Comparison of ENCODE assay signal across 29 mouse cellular contexts in the genomic region with DNA sequence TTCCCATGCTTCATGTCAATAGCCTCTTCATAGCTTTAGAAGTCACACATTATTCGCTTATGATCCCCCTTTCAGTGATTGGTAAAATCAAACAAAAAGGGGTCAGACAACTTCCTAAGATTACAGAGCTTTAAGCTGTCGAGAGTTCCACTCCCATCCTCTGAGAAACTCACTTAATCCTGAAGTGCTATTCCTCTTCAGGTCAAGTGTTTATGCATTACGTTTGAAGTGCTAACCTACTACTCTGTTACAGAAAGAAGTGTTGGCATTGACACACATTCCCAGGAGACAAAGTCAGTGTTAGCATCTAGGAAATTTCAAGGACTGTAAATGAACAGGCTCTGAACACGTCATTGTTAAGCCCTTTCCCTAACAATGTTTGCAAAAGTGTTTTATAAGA.
A peak's percentile ranks its signal among the peaks of the same experiment; 100 is the strongest.
DNase-seq lines count a peak whose midpoint lies in the region; ATAC-seq and TF ChIP-seq lines count a peak whose summit lies in the region.
"Had no signal": no experiment of that assay in that cellular context is flagged by ENCODE, and none has a peak within 500 bp of the region (broad histone marks: within the 10 kb centered on the region; RNA-seq: fewer than 3 reads in every experiment).

No protein-coding gene starts in this region.

- peak; percentile 66 for DNase-seq in lung, embryonic 14.5 days
- DNase-seq in lung, postnatal 4 days = no peak
- DNase-seq in lung, postnatal 10 days = no peak
- DNase-seq in brain, embryonic 14.5 days (ENCODE audit: low read depth) = peak; percentile 16
- DNase-seq in lung, postnatal 36 days = peak; percentile 5
- DNase-seq: adrenal gland, adult 8-10 months; adrenal gland, postnatal 14 days; adrenal gland, postnatal 36 days; B cell, adult 2 months; cerebellum, adult 11 months; cerebellum, adult 18-20 months; cerebellum, adult 8-10 months; cerebellum, adult 9-11 months; cerebellum, postnatal 14 days; cerebellum, postnatal 36 days; embryo, embryonic 11 days had no signal

- no peak for TF ChIP-seq CTCF in lung, embryonic 14.5 days (IDR thresholded peaks at IDR 0.05; ENCODE audit: low read depth)
- no peak for TF ChIP-seq CTCF in brain, embryonic 14.5 days (IDR thresholded peaks at IDR 0.05; ENCODE audit: borderline replicate concordance, extremely low read depth, insufficient read depth, insufficient read length)

- H3K27me3 ChIP-seq in lung, embryonic 14.5 days (ENCODE audit: insufficient read depth, low read length) = peaks cover 16% of the 10 kb centered on the region; the same call in 1 of the 2 replicates
- H3K27me3 ChIP-seq in lung, embryonic 16.5 days (ENCODE audit: control insufficient read depth, insufficient read depth, low read depth, low read length) = peaks cover 15% of the 10 kb centered on the region
- H3K27me3 ChIP-seq in midbrain, embryonic 16.5 days (ENCODE audit: control insufficient read depth, insufficient read depth, low read depth, low read length) = no peaks in the 10 kb centered on the region
- H3K27me3 ChIP-seq: CH12.LX; embryonic facial prominence, embryonic 13.5 days; embryonic facial prominence, embryonic 15.5 days; forebrain, embryonic 12.5 days; Patski had no signal

- H3K36me3 ChIP-seq in lung, embryonic 14.5 days (ENCODE audit: insufficient read depth) = no peaks in the 10 kb centered on the region
- no peaks in the 10 kb centered on the region for H3K36me3 ChIP-seq in lung, embryonic 16.5 days (ENCODE audit: control insufficient read depth, insufficient read depth, low read length)
- H3K36me3 ChIP-seq in midbrain, embryonic 16.5 days (ENCODE audit: control insufficient read depth, insufficient read depth, low read length) = no peaks in the 10 kb centered on the region
- H3K36me3 ChIP-seq: embryonic facial prominence, embryonic 13.5 days; embryonic facial prominence, embryonic 15.5 days; forebrain, embryonic 10.5 days; forebrain, embryonic 12.5 days; G1E had no signal

- H3K9ac ChIP-seq in lung, embryonic 14.5 days = no peak overlapping the region
- H3K9ac ChIP-seq in lung, embryonic 16.5 days (ENCODE audit: low read length) = no peak overlapping the region
- H3K9ac ChIP-seq in midbrain, embryonic 16.5 days (ENCODE audit: low read depth, low read length) = no peak overlapping the region
- H3K9ac ChIP-seq: embryonic facial prominence, embryonic 13.5 days; embryonic facial prominence, embryonic 15.5 days; forebrain, embryonic 12.5 days had no signal

- no peak overlapping the region for H3K27ac ChIP-seq in lung, embryonic 14.5 days (ENCODE audit: low read depth)
- no peak overlapping the region for H3K27ac ChIP-seq in lung, embryonic 16.5 days (ENCODE audit: low read length)
- no peak overlapping the region for H3K27ac ChIP-seq in midbrain, embryonic 16.5 days (ENCODE audit: low read length)
- H3K27ac ChIP-seq: embryonic facial prominence, embryonic 13.5 days; embryonic facial prominence, embryonic 15.5 days; forebrain, embryonic 10.5 days; forebrain, embryonic 12.5 days had no signal

- no peak overlapping the region for H3K4me3 ChIP-seq in lung, embryonic 14.5 days (ENCODE audit: low read depth, low read length)
- H3K4me3 ChIP-seq in lung, embryonic 16.5 days (ENCODE audit: low read length) = no peak overlapping the region
- no peak overlapping the region for H3K4me3 ChIP-seq in midbrain, embryonic 16.5 days (ENCODE audit: low read depth, low read length)
- H3K4me3 ChIP-seq: embryonic facial prominence, embryonic 13.5 days; embryonic facial prominence, embryonic 15.5 days; erythroblast, embryonic 14.5 days; forebrain, embryonic 10.5 days; forebrain, embryonic 12.5 days had no signal

- peak; percentile 92 for ATAC-seq in lung, embryonic 14.5 days (ENCODE audit: insufficient read depth)
- ATAC-seq in lung, embryonic 16.5 days (ENCODE audit: low read depth) = peak; percentile 93
- ATAC-seq in midbrain, embryonic 16.5 days = no peak
- ATAC-seq: activated CD4-positive, CD25-positive, alpha-beta regulatory T cell, adult 4 months; CD4-positive, CD25-positive, alpha-beta regulatory T cell, adult 4 months; forebrain, embryonic 14.5 days; Patski had no signal

- H3K4me2 ChIP-seq in lung, embryonic 14.5 days = no peak overlapping the region
- no peak overlapping the region for H3K4me2 ChIP-seq in lung, embryonic 16.5 days (ENCODE audit: low read depth, low read length)
- no peak overlapping the region for H3K4me2 ChIP-seq in midbrain, embryonic 16.5 days (ENCODE audit: low read length)
- H3K4me2 ChIP-seq: embryonic facial prominence, embryonic 13.5 days; embryonic facial prominence, embryonic 15.5 days; forebrain, embryonic 12.5 days had no signal

- 32% methylated on average over 4 of the region's 4 CpGs for WGBS in lung, embryonic 14.5 days
- 22% methylated on average over 4 of the region's 4 CpGs for WGBS in lung, embryonic 16.5 days
- WGBS in midbrain, embryonic 16.5 days = 50% methylated on average over 4 of the region's 4 CpGs

- no peaks in the 10 kb centered on the region for H3K4me1 ChIP-seq in lung, embryonic 14.5 days (ENCODE audit: insufficient read depth)
- H3K4me1 ChIP-seq in lung, embryonic 16.5 days (replicated peaks; ENCODE audit: control insufficient read depth, insufficient read depth, low read length) = no peaks in the 10 kb centered on the region
- H3K4me1 ChIP-seq in midbrain, embryonic 16.5 days (ENCODE audit: control insufficient read depth, insufficient read depth, low read length) = no peaks in the 10 kb centered on the region
- H3K4me1 ChIP-seq: embryonic facial prominence, embryonic 13.5 days; embryonic facial prominence, embryonic 15.5 days; forebrain, embryonic 10.5 days; forebrain, embryonic 12.5 days had no signal

- H3K9me3 ChIP-seq in lung, embryonic 14.5 days (ENCODE audit: low read depth, low read length) = no peaks in the 10 kb centered on the region
- H3K9me3 ChIP-seq in lung, embryonic 16.5 days (ENCODE audit: control insufficient read depth, low read length) = no peaks in the 10 kb centered on the region
- H3K9me3 ChIP-seq in midbrain, embryonic 16.5 days (replicated peaks; ENCODE audit: control insufficient read depth, low read length, poor library complexity, severe bottlenecking) = no peaks in the 10 kb centered on the region
- H3K9me3 ChIP-seq: embryonic facial prominence, embryonic 13.5 days; embryonic facial prominence, embryonic 15.5 days; forebrain, embryonic 10.5 days; forebrain, embryonic 12.5 days; G1E had no signal

- no peak for TF ChIP-seq POLR2A in brain, embryonic 14.5 days (IDR thresholded peaks at IDR 0.05; ENCODE audit: borderline replicate concordance, extremely low read depth, insufficient read depth, insufficient read length, poor library complexity, severe bottlenecking)

Comparison
In these comparisons a context has a peak if more than half of its experiments do, and no peak if none do; other contexts are left out.
1. DNase-seq: peak in lung, embryonic 14.5 days (single experiment), brain, embryonic 14.5 days (single experiment) and lung, postnatal 36 days (single experiment); none in lung, postnatal 4 days (0 of 2) and lung, postnatal 10 days (single experiment).